Mouse (Mus musculus) erythroblast, embryonic 14.5 days (primary cell): ENCODE results near the gene Ano1.

Source experiments
- GATA1 ChIP-seq: IDR thresholded peaks from 2 replicates; pipeline ENCODE4 v1.6.1; 2012; ENCODE audit warnings: low read length, inconsistent platforms, mixed read lengths
- TAL1 ChIP-seq: IDR thresholded peaks from 3 replicates; pipeline ENCODE4 v1.6.1; 2012; ENCODE audit warnings: low read length, inconsistent platforms, mixed read lengths

GRCm38 (mm10) chr7:144678241-144679030 is 73.3 kb downstream of the Ano1 start:
- no peak for TF ChIP-seq TAL1
- no peak for TF ChIP-seq GATA1
